38 mouse cellular contexts compared by ENCODE assay signal in genomic region chr1:181063991-181064390, GRCm38 (mm10). TPM values are rescaled to one million over a fixed set of nuclear protein-coding genes. Genes with fewer than 3 reads are reported as not detected.
DNase-seq lines count a peak whose midpoint lies in the region; ATAC-seq lines count a peak whose summit lies in the region.
"Had no signal": no experiment of that assay in that cellular context is flagged by ENCODE, and none has a peak within 500 bp of the region (broad histone marks: within the 10 kb centered on the region; RNA-seq: fewer than 3 reads in every experiment).

No protein-coding gene starts in this region.

- no peak overlapping the region for H3K9ac ChIP-seq in midbrain, embryonic 11.5 days (ENCODE audit: low read length)
- H3K9ac ChIP-seq in midbrain, embryonic 16.5 days (ENCODE audit: low read depth, low read length), result no peak overlapping the region
- no peak overlapping the region for H3K9ac ChIP-seq in kidney, embryonic 16.5 days (replicated peaks; ENCODE audit: low read length)
- H3K9ac ChIP-seq in forebrain, embryonic 12.5 days, result no peak overlapping the region
- H3K9ac ChIP-seq: heart, embryonic 12.5 days; hindbrain, embryonic 14.5 days; kidney, embryonic 15.5 days; limb, embryonic 15.5 days; liver, embryonic 14.5 days; neural tube, embryonic 12.5 days; stomach, embryonic 15.5 days had no signal

- H3K27ac ChIP-seq in midbrain, embryonic 11.5 days (ENCODE audit: low read depth, low read length), result no peak overlapping the region
- H3K27ac ChIP-seq in midbrain, embryonic 16.5 days (ENCODE audit: low read length), result no peak overlapping the region
- H3K27ac ChIP-seq in kidney, embryonic 16.5 days (ENCODE audit: low read length), result no peak overlapping the region
- no peak overlapping the region for H3K27ac ChIP-seq in forebrain, embryonic 12.5 days
- H3K27ac ChIP-seq: hindbrain, embryonic 14.5 days; kidney, embryonic 15.5 days; layer of hippocampus, adult 2 months; limb, embryonic 10.5 days; limb, embryonic 15.5 days; liver, embryonic 14.5 days; macrophage; neural tube, embryonic 12.5 days; stomach, embryonic 15.5 days had no signal

- 71% methylated on average over 2 of the region's 2 CpGs for WGBS in midbrain, embryonic 11.5 days
- 55% methylated on average over 2 of the region's 2 CpGs for WGBS in midbrain, embryonic 16.5 days
- 65% methylated on average over 2 of the region's 2 CpGs for WGBS in kidney, embryonic 16.5 days
- WGBS in forebrain, embryonic 12.5 days, result 76% methylated on average over 2 of the region's 2 CpGs

- no peak for ATAC-seq in midbrain, embryonic 11.5 days (ENCODE audit: low FRiP score)
- no peak for ATAC-seq in midbrain, embryonic 16.5 days
- no peak for ATAC-seq in kidney, embryonic 16.5 days (ENCODE audit: low FRiP score, low TSS enrichment)
- no peak for ATAC-seq in forebrain, embryonic 12.5 days (ENCODE audit: low FRiP score)
- ATAC-seq: forebrain, embryonic 14.5 days; Patski had no signal

- H3K9me3 ChIP-seq in midbrain, embryonic 11.5 days (ENCODE audit: control insufficient read depth, low read length), result no peaks in the 10 kb centered on the region
- no peaks in the 10 kb centered on the region for H3K9me3 ChIP-seq in midbrain, embryonic 16.5 days (replicated peaks; ENCODE audit: control insufficient read depth, low read length, poor library complexity, severe bottlenecking)
- H3K9me3 ChIP-seq in kidney, embryonic 16.5 days (ENCODE audit: low read length), result 0 out of 2 replicates have a peak, but pooled peaks cover 4% of the 10 kb centered on the region
- H3K9me3 ChIP-seq in forebrain, embryonic 12.5 days, result no peaks in the 10 kb centered on the region
- H3K9me3 ChIP-seq: heart, embryonic 12.5 days; kidney, embryonic 15.5 days; limb, embryonic 10.5 days; limb, embryonic 15.5 days; neural tube, embryonic 12.5 days; stomach, embryonic 15.5 days had no signal

- no peaks in the 10 kb centered on the region; the same call in 1 of the 2 replicates for H3K27me3 ChIP-seq in midbrain, embryonic 11.5 days (ENCODE audit: control insufficient read depth, insufficient read depth, low read length)
- no peaks in the 10 kb centered on the region for H3K27me3 ChIP-seq in midbrain, embryonic 16.5 days (ENCODE audit: control insufficient read depth, insufficient read depth, low read depth, low read length)
- H3K27me3 ChIP-seq in kidney, embryonic 16.5 days (ENCODE audit: insufficient read depth, low read length), result no peaks in the 10 kb centered on the region
- no peaks in the 10 kb centered on the region for H3K27me3 ChIP-seq in forebrain, embryonic 12.5 days
- H3K27me3 ChIP-seq: kidney, embryonic 15.5 days; limb, embryonic 15.5 days; neural tube, embryonic 12.5 days; stomach, embryonic 15.5 days had no signal

- DNase-seq in midbrain, embryonic 11.5 days (ENCODE audit: low spot score, missing footprints), result peak; percentile 78
- peak; percentile 34 for DNase-seq in cerebellum, adult 11 months
- peak; percentile 36 for DNase-seq in cerebellum, adult 8-10 months
- DNase-seq in cerebellum, postnatal 25 days, result peak; percentile 60 to 75
- no peak for DNase-seq in adrenal gland, postnatal 36 days
- DNase-seq: adrenal gland, postnatal 10 days; B cell, adult 2 months; gastrocnemius, postnatal 14 days; heart, adult 18-20 months; heart, postnatal 4 days; kidney, adult 18-20 months; kidney, postnatal 36 days; lung, adult 2 months; lung, postnatal 10 days; midbrain, embryonic 14.5 days had no signal

- H3K4me3 ChIP-seq in midbrain, embryonic 11.5 days (ENCODE audit: low read depth, low read length), result no peak overlapping the region
- H3K4me3 ChIP-seq in midbrain, embryonic 16.5 days (ENCODE audit: low read depth, low read length), result no peak overlapping the region
- H3K4me3 ChIP-seq in kidney, embryonic 16.5 days (ENCODE audit: low read length), result no peak overlapping the region
- H3K4me3 ChIP-seq in forebrain, embryonic 12.5 days (replicated peaks), result no peak overlapping the region
- H3K4me3 ChIP-seq: heart, embryonic 12.5 days; kidney, embryonic 15.5 days; layer of hippocampus, adult 2 months; limb, embryonic 10.5 days; limb, embryonic 15.5 days; myocyte; neural tube, embryonic 12.5 days; stomach, embryonic 15.5 days had no signal

- no peaks in the 10 kb centered on the region for H3K36me3 ChIP-seq in midbrain, embryonic 11.5 days (ENCODE audit: control insufficient read depth, insufficient read depth, low read length)
- no peaks in the 10 kb centered on the region for H3K36me3 ChIP-seq in midbrain, embryonic 16.5 days (ENCODE audit: control insufficient read depth, insufficient read depth, low read length)
- no peaks in the 10 kb centered on the region for H3K36me3 ChIP-seq in kidney, embryonic 16.5 days (ENCODE audit: insufficient read depth, low read length)
- no peaks in the 10 kb centered on the region for H3K36me3 ChIP-seq in forebrain, embryonic 12.5 days (replicated peaks)
- H3K36me3 ChIP-seq: heart, embryonic 12.5 days; kidney, embryonic 15.5 days; limb, embryonic 10.5 days; limb, embryonic 15.5 days; neural tube, embryonic 12.5 days; stomach, embryonic 15.5 days had no signal

- H3K4me2 ChIP-seq in midbrain, embryonic 11.5 days, result no peak overlapping the region
- H3K4me2 ChIP-seq in midbrain, embryonic 16.5 days (ENCODE audit: low read length), result no peak overlapping the region
- no peak overlapping the region for H3K4me2 ChIP-seq in kidney, embryonic 16.5 days (replicated peaks; ENCODE audit: low read depth, low read length)
- no peak overlapping the region for H3K4me2 ChIP-seq in forebrain, embryonic 12.5 days
- H3K4me2 ChIP-seq: heart, embryonic 12.5 days; hindbrain, embryonic 14.5 days; kidney, embryonic 15.5 days; limb, embryonic 15.5 days; neural tube, embryonic 12.5 days; stomach, embryonic 15.5 days had no signal

- no peaks in the 10 kb centered on the region for H3K4me1 ChIP-seq in midbrain, embryonic 11.5 days (ENCODE audit: control insufficient read depth, insufficient read depth, low read length)
- no peaks in the 10 kb centered on the region for H3K4me1 ChIP-seq in midbrain, embryonic 16.5 days (ENCODE audit: control insufficient read depth, insufficient read depth, low read length)
- no peaks in the 10 kb centered on the region for H3K4me1 ChIP-seq in kidney, embryonic 16.5 days (ENCODE audit: insufficient read depth, low read length)
- no peaks in the 10 kb centered on the region for H3K4me1 ChIP-seq in forebrain, embryonic 12.5 days
- H3K4me1 ChIP-seq: heart, embryonic 12.5 days; kidney, embryonic 15.5 days; limb, embryonic 10.5 days; limb, embryonic 15.5 days; neural tube, embryonic 12.5 days; stomach, embryonic 15.5 days had no signal

RNA-seq across cellular contexts. Expression of gene 9130409I23Rik, which starts 13.0 kb away (rescaled TPM):
- polyA plus RNA-seq in midbrain, embryonic 11.5 days (2014; fragmentation: Nextera tagmentation; extraction: Ambion mirVana), result 0.08 TPM in 1 of 2 replicates, not detected in the other
- polyA plus RNA-seq in midbrain, embryonic 16.5 days (2015; fragmentation: Nextera tagmentation; extraction: Ambion mirVana), result 0.17 TPM in 1 of 2 replicates, not detected in the other
- polyA plus RNA-seq in kidney, embryonic 16.5 days (2015; fragmentation: Nextera tagmentation; extraction: Ambion mirVana), result 0.09 TPM in 1 of 2 replicates, not detected in the other
- total RNA-seq in adrenal gland, postnatal 36 days (2021), result not detected
- not detected in 2 replicates for polyA plus RNA-seq in forebrain, embryonic 12.5 days (2016; fragmentation: Nextera tagmentation; extraction: Ambion mirVana)
- total RNA-seq: gastrocnemius, postnatal 14 days; heart, adult 18-20 months; heart, postnatal 4 days; layer of hippocampus, postnatal 14 days; megakaryocyte-erythroid progenitor cell, adult 5-6 weeks had no signal
- polyA plus RNA-seq: brain, embryonic 14.5 days; embryonic facial prominence, embryonic 11.5 days; forebrain, embryonic 14.5 days; heart, embryonic 12.5 days; heart, postnatal 0 days; hindbrain, embryonic 14.5 days; intestine, embryonic 14.5 days; kidney, embryonic 15.5 days; limb, embryonic 10.5 days; limb, embryonic 15.5 days; lung, adult 2 months; macrophage; midbrain, embryonic 14.5 days; myocyte; neural tube, embryonic 12.5 days; small intestine, adult 2 months; stomach, embryonic 15.5 days had no signal

RNA-seq across cellular contexts. Expression of gene Ephx1, which starts 43.3 kb away (rescaled TPM):
- 0.87 and 1.6 TPM in 2 replicates for polyA plus RNA-seq in midbrain, embryonic 11.5 days (2014; fragmentation: Nextera tagmentation; extraction: Ambion mirVana)
- polyA plus RNA-seq in midbrain, embryonic 16.5 days (2015; fragmentation: Nextera tagmentation; extraction: Ambion mirVana), result 5.7 and 8.2 TPM in 2 replicates
- 7.1 and 8.3 TPM in 2 replicates for polyA plus RNA-seq in kidney, embryonic 16.5 days (2015; fragmentation: Nextera tagmentation; extraction: Ambion mirVana)
- total RNA-seq in adrenal gland, postnatal 36 days (2021), result 100 to 1,000 TPM; 139 to 160 TPM
- polyA plus RNA-seq in forebrain, embryonic 12.5 days (2016; fragmentation: Nextera tagmentation; extraction: Ambion mirVana), result 0.95 and 1.3 TPM in 2 replicates
- total RNA-seq: megakaryocyte-erythroid progenitor cell, adult 5-6 weeks had no signal

Comparison
In these comparisons a context has a peak if more than half of its experiments do, and no peak if none do; other contexts are left out.
1. DNase-seq: peak in midbrain, embryonic 11.5 days (single experiment), cerebellum, adult 11 months (single experiment), cerebellum, adult 8-10 months (single experiment) and cerebellum, postnatal 25 days (2 of 2); none in adrenal gland, postnatal 36 days (0 of 2).